Mouse (Mus musculus): ENCODE measurements at regions not wholly inside any gene's neighbourhood (a gene's known extent, or its start where the extent isn't known, plus 50 kb on each side); places are given as distances from the start of the nearest gene placed in this dataset.

GRCm38 (mm10) chr14:101353009-101353378 lies 152.9 kb upstream of the Prr30 start:
- Histone ChIP-seq H3K4me3 (ENCODE audit: low read depth, low read length) (no peak overlapping the region), H3K9ac (ENCODE audit: low read length) (no peak overlapping the region), H3K4me1 (replicated peaks; ENCODE audit: control insufficient read depth, insufficient read depth, low read length) (no peaks in the 10 kb centered on the region; the same call in 1 of the 2 replicates), H3K9me3 (ENCODE audit: control insufficient read depth, low read length) (no peaks in the 10 kb centered on the region), H3K27me3 (ENCODE audit: control insufficient read depth, insufficient read depth, low read length) (no peaks in the 10 kb centered on the region), H3K27ac (ENCODE audit: low read depth, low read length) (peak overlapping the region; percentile 67; the same call in 1 of the 2 replicates), H3K36me3 (ENCODE audit: control insufficient read depth, insufficient read depth, low read length) (no peaks in the 10 kb centered on the region), H3K4me2 (ENCODE audit: low read depth, low read length, severe bottlenecking) (no peak overlapping the region)
- peak; percentile 47 for ATAC-seq (replicated peaks; ENCODE audit: low FRiP score)
- no peak for DNase-seq (ENCODE audit: low spot score)
- 39% methylated on average over 3 of the region's 3 CpGs for WGBS

- Histone ChIP-seq H3K4me1 (replicated peaks; ENCODE audit: control insufficient read depth, insufficient read depth, low read length) (no peaks in the 10 kb centered on the region; the same call in 1 of the 2 replicates), H3K9me3 (ENCODE audit: control insufficient read depth, low read length) (no peaks in the 10 kb centered on the region), H3K4me3 (ENCODE audit: low read depth, low read length) (no peak overlapping the region), H3K4me2 (ENCODE audit: low read depth, low read length, severe bottlenecking) (0 out of 2 replicates have a peak overlapping the region, but pooled peaks have one; percentile 18), H3K27ac (ENCODE audit: low read depth, low read length) (peak overlapping the region; percentile 67), H3K9ac (ENCODE audit: low read length) (no peak overlapping the region), H3K27me3 (ENCODE audit: control insufficient read depth, insufficient read depth, low read length) (no peaks in the 10 kb centered on the region), H3K36me3 (ENCODE audit: control insufficient read depth, insufficient read depth, low read length) (no peaks in the 10 kb centered on the region)
- DNase-seq (ENCODE audit: low spot score) (peak; percentile 68), ATAC-seq (replicated peaks; ENCODE audit: low FRiP score) (peak; percentile 93)
- 6% methylated on average over 6 of the region's 6 CpGs for WGBS
Measured at GRCm38 (mm10) chr14:101352046-101353008, 152.2 kb upstream of the Prr30 start.

- H3K27me3 ChIP-seq (ENCODE audit: control insufficient read depth, insufficient read depth, low read length) = no peaks in the 10 kb centered on the region
- H3K4me3 ChIP-seq (ENCODE audit: low read depth, low read length) = no peak overlapping the region
- no peak overlapping the region for H3K9ac ChIP-seq (ENCODE audit: low read length)
- H3K9me3 ChIP-seq (ENCODE audit: control insufficient read depth, low read length) = no peaks in the 10 kb centered on the region
- H3K4me1 ChIP-seq (replicated peaks; ENCODE audit: control insufficient read depth, insufficient read depth, low read length) = no peaks in the 10 kb centered on the region
- H3K27ac ChIP-seq (ENCODE audit: low read depth, low read length) = no peak overlapping the region
- WGBS = 94% methylated on average over 1 of the region's 1 CpGs
- no peak for ATAC-seq (replicated peaks; ENCODE audit: low FRiP score)
- H3K4me2 ChIP-seq (ENCODE audit: low read depth, low read length, severe bottlenecking) = no peak overlapping the region
- H3K36me3 ChIP-seq (ENCODE audit: control insufficient read depth, insufficient read depth, low read length) = no peaks in the 10 kb centered on the region
- no peak for DNase-seq (ENCODE audit: low spot score)
Measured at GRCm38 (mm10) chr14:101340331-101340730, 140.2 kb upstream of the Prr30 start.

- 55% methylated on average over 4 of the region's 4 CpGs for WGBS
- ATAC-seq (replicated peaks; ENCODE audit: low FRiP score) = peak; percentile 81
- Histone ChIP-seq H3K4me3 (ENCODE audit: low read depth, low read length) (no peak overlapping the region), H3K9ac (ENCODE audit: low read length) (no peak overlapping the region), H3K36me3 (ENCODE audit: control insufficient read depth, insufficient read depth, low read length) (no peaks in the 10 kb centered on the region), H3K4me1 (replicated peaks; ENCODE audit: control insufficient read depth, insufficient read depth, low read length) (peaks cover 5% of the 10 kb centered on the region; the same call in 1 of the 2 replicates), H3K27me3 (ENCODE audit: control insufficient read depth, insufficient read depth, low read length) (no peaks in the 10 kb centered on the region), H3K4me2 (ENCODE audit: low read depth, low read length, severe bottlenecking) (no peak overlapping the region), H3K27ac (ENCODE audit: low read depth, low read length) (no peak overlapping the region), H3K9me3 (ENCODE audit: control insufficient read depth, low read length) (no peaks in the 10 kb centered on the region)
- peak; percentile 48 for DNase-seq (ENCODE audit: low spot score)
Measured at GRCm38 (mm10) chr14:101332015-101332414, 131.9 kb upstream of the Prr30 start.

GRCm38 (mm10) chr14:101327421-101327820 lies 127.3 kb upstream of the Prr30 start:
- Histone ChIP-seq H3K36me3 (ENCODE audit: control insufficient read depth, insufficient read depth, low read length) (no peaks in the 10 kb centered on the region), H3K9me3 (ENCODE audit: control insufficient read depth, low read length) (no peaks in the 10 kb centered on the region), H3K4me2 (ENCODE audit: low read depth, low read length, severe bottlenecking) (no peak overlapping the region), H3K27ac (ENCODE audit: low read depth, low read length) (no peak overlapping the region), H3K27me3 (ENCODE audit: control insufficient read depth, insufficient read depth, low read length) (no peaks in the 10 kb centered on the region), H3K9ac (ENCODE audit: low read length) (no peak overlapping the region), H3K4me1 (replicated peaks; ENCODE audit: control insufficient read depth, insufficient read depth, low read length) (peaks cover 2% of the 10 kb centered on the region; the same call in 1 of the 2 replicates), H3K4me3 (ENCODE audit: low read depth, low read length) (no peak overlapping the region)
- ATAC-seq (replicated peaks; ENCODE audit: low FRiP score) (peak; percentile 28; the same call in 1 of the 2 replicates), DNase-seq (ENCODE audit: low spot score) (peak; percentile 59)
- 72% methylated on average over 6 of the region's 6 CpGs for WGBS

GRCm38 (mm10) chr14:101326477-101326941 lies 126.4 kb upstream of the Prr30 start:
- Histone ChIP-seq H3K4me1 (replicated peaks; ENCODE audit: control insufficient read depth, insufficient read depth, low read length) (no peaks in the 10 kb centered on the region), H3K27ac (ENCODE audit: low read depth, low read length) (no peak overlapping the region), H3K36me3 (ENCODE audit: control insufficient read depth, insufficient read depth, low read length) (no peaks in the 10 kb centered on the region), H3K27me3 (ENCODE audit: control insufficient read depth, insufficient read depth, low read length) (no peaks in the 10 kb centered on the region), H3K9me3 (ENCODE audit: control insufficient read depth, low read length) (no peaks in the 10 kb centered on the region), H3K4me3 (ENCODE audit: low read depth, low read length) (no peak overlapping the region), H3K4me2 (ENCODE audit: low read depth, low read length, severe bottlenecking) (no peak overlapping the region), H3K9ac (ENCODE audit: low read length) (no peak overlapping the region)
- DNase-seq (ENCODE audit: low spot score) = no peak
- WGBS = 75% methylated on average over 12 of the region's 12 CpGs
- no peak for ATAC-seq (replicated peaks; ENCODE audit: low FRiP score)

- Histone ChIP-seq H3K4me1 (replicated peaks; ENCODE audit: control insufficient read depth, insufficient read depth, low read length) (no peaks in the 10 kb centered on the region), H3K9ac (ENCODE audit: low read length) (no peak overlapping the region), H3K27ac (ENCODE audit: low read depth, low read length) (no peak overlapping the region), H3K9me3 (ENCODE audit: control insufficient read depth, low read length) (no peaks in the 10 kb centered on the region), H3K4me3 (ENCODE audit: low read depth, low read length) (no peak overlapping the region), H3K27me3 (ENCODE audit: control insufficient read depth, insufficient read depth, low read length) (no peaks in the 10 kb centered on the region), H3K36me3 (ENCODE audit: control insufficient read depth, insufficient read depth, low read length) (no peaks in the 10 kb centered on the region), H3K4me2 (ENCODE audit: low read depth, low read length, severe bottlenecking) (no peak overlapping the region)
- DNase-seq (ENCODE audit: low spot score) = no peak
- ATAC-seq (replicated peaks; ENCODE audit: low FRiP score) = no peak
- 95% methylated on average over 6 of the region's 6 CpGs for WGBS
Measured at GRCm38 (mm10) chr14:101323361-101323760, 123.2 kb upstream of the Prr30 start.

- Histone ChIP-seq H3K27me3 (ENCODE audit: control insufficient read depth, insufficient read depth, low read length) (no peaks in the 10 kb centered on the region), H3K9me3 (ENCODE audit: control insufficient read depth, low read length) (no peaks in the 10 kb centered on the region), H3K36me3 (ENCODE audit: control insufficient read depth, insufficient read depth, low read length) (no peaks in the 10 kb centered on the region), H3K4me3 (ENCODE audit: low read depth, low read length) (no peak overlapping the region), H3K9ac (ENCODE audit: low read length) (no peak overlapping the region), H3K27ac (ENCODE audit: low read depth, low read length) (no peak overlapping the region), H3K4me2 (ENCODE audit: low read depth, low read length, severe bottlenecking) (no peak overlapping the region), H3K4me1 (replicated peaks; ENCODE audit: control insufficient read depth, insufficient read depth, low read length) (0 out of 2 replicates have a peak, but pooled peaks cover 2% of the 10 kb centered on the region)
- DNase-seq (ENCODE audit: low spot score) = no peak
- no peak for ATAC-seq (replicated peaks; ENCODE audit: low FRiP score)
Measured at GRCm38 (mm10) chr14:101307920-101308319, 107.8 kb upstream of the Prr30 start.
